Mouse (Mus musculus) ovary, adult 2 months (tissue): ENCODE data around the gene Gm13762. TPM values are rescaled to one million over a fixed set of nuclear protein-coding genes. Genes with fewer than 3 reads are reported as not detected.

ENCODE experiments used
- polyA plus RNA-seq: library from polyadenylated mRNA; depleted of rRNA; stranded (reverse); fragments of >200 nt; gene quantifications from 2 replicates; pipeline ENCODE4 v1.2.3, GENCODE M21; 2012; rRNA removed

Gm13762 gene
- not detected in 2 replicates for polyA plus RNA-seq

GRCm38 (mm10) chr2:88980181-88980580, at the start of gene Gm13762:
Gm13762 (minus strand) TSS chr2:88980281.

GRCm38 (mm10) chr2:89018240-89018639, 38.2 kb upstream of the Gm13762 start, which contains the start of gene Olfr1216:
Olfr1216 (minus strand) TSS chr2:89018340.

GRCm38 (mm10) chr2:89006873-89007272, 26.8 kb upstream of the Gm13762 start, which contains the start of gene Olfr1215:
Olfr1215 (minus strand) TSS chr2:89006973.

GRCm38 (mm10) chr2:88992553-88992952, 12.5 kb upstream of the Gm13762 start, which contains the start of gene Olfr1214:
Olfr1214 (minus strand) TSS chr2:88992653.

GRCm38 (mm10) chr2:88953669-88954068, 26.4 kb downstream of the Gm13762 start, which contains the start of gene Olfr1212:
Olfr1212 (plus strand) TSS chr2:88953969.

GRCm38 (mm10) chr2:88938011-88938410, 42.1 kb downstream of the Gm13762 start, which contains the start of gene Olfr1211:
Olfr1211 (minus strand) TSS chr2:88938111.

Other genes starting within 250 kb of the Gm13762 start
- not detected in 2 replicates for gene Olfr1197, start 247.9 kb downstream of the Gm13762 start, polyA plus RNA-seq
- not detected in 2 replicates for gene Olfr1198, start 228.9 kb downstream of the Gm13762 start, polyA plus RNA-seq
- gene Olfr1199, start 219.8 kb downstream of the Gm13762 start, polyA plus RNA-seq = not detected in 2 replicates
- gene Olfr1200, start 209.8 kb downstream of the Gm13762 start, polyA plus RNA-seq = not detected in 2 replicates
- not detected in 2 replicates for gene Olfr1201, start 187.2 kb downstream of the Gm13762 start, polyA plus RNA-seq
- not detected in 2 replicates for gene Olfr1202, start 165.8 kb downstream of the Gm13762 start, polyA plus RNA-seq
- not detected in 2 replicates for gene Olfr1205, start 150.5 kb downstream of the Gm13762 start, polyA plus RNA-seq
- not detected in 2 replicates for gene Olfr1204, start 131.0 kb downstream of the Gm13762 start, polyA plus RNA-seq
- not detected in 2 replicates for gene Olfr1206, start 117.0 kb downstream of the Gm13762 start, polyA plus RNA-seq
- not detected in 2 replicates for gene Olfr1208, start 78.0 kb downstream of the Gm13762 start, polyA plus RNA-seq
- gene Olfr1209, start 65.1 kb downstream of the Gm13762 start, polyA plus RNA-seq = not detected in 2 replicates
- not detected in 2 replicates for gene Olfr1211, start 42.2 kb downstream of the Gm13762 start, polyA plus RNA-seq
- gene Olfr1212, start 26.3 kb downstream of the Gm13762 start, polyA plus RNA-seq = not detected in 2 replicates
- not detected in 2 replicates for gene Olfr1214, start 12.4 kb upstream of the Gm13762 start, polyA plus RNA-seq
- gene Olfr1215, start 26.7 kb upstream of the Gm13762 start, polyA plus RNA-seq = not detected in 2 replicates
- not detected in 2 replicates for gene Olfr1216, start 38.1 kb upstream of the Gm13762 start, polyA plus RNA-seq
- gene Olfr1217, start 51.8 kb upstream of the Gm13762 start, polyA plus RNA-seq = not detected in 2 replicates
- gene Olfr1218, start 80.9 kb upstream of the Gm13762 start, polyA plus RNA-seq = not detected in 2 replicates
- gene Olfr1219, start 103.2 kb upstream of the Gm13762 start, polyA plus RNA-seq = not detected in 2 replicates
- not detected in 2 replicates for gene Olfr1220, start 126.6 kb upstream of the Gm13762 start, polyA plus RNA-seq
- gene Olfr1221, start 137.0 kb upstream of the Gm13762 start, polyA plus RNA-seq = not detected in 2 replicates
- gene Olfr1222, start 152.8 kb upstream of the Gm13762 start, polyA plus RNA-seq = not detected in 2 replicates
- gene Olfr1223, start 171.3 kb upstream of the Gm13762 start, polyA plus RNA-seq = not detected in 2 replicates
- gene Olfr1224-ps1, start 183.8 kb upstream of the Gm13762 start, polyA plus RNA-seq = not detected in 2 replicates
- not detected in 2 replicates for gene Olfr1225, start 194.4 kb upstream of the Gm13762 start, polyA plus RNA-seq
- gene Olfr1226, start 219.8 kb upstream of the Gm13762 start, polyA plus RNA-seq = not detected in 2 replicates